Mouse (Mus musculus): ENCODE results near the gene Stk39. TPM values are rescaled to one million over a fixed set of nuclear protein-coding genes. Genes with fewer than 3 reads are reported as not detected.
A peak's percentile ranks its signal among the peaks of the same experiment; 100 is the strongest.

Stk39 gene
- total RNA-seq, 2 experiments from 2014 or later, result 63.8 to 79.7 TPM

- peak; percentile 18 to 45 for DNase-seq
Measured at GRCm38 (mm10) chr2:68463801-68464200, 8.3 kb downstream of the Stk39 start.

GRCm38 (mm10) chr2:68458115-68458514 lies 14.0 kb downstream of the Stk39 start:
- DNase-seq, result no peak

- DNase-seq, result no peak
Measured at GRCm38 (mm10) chr2:68457455-68458032, 14.5 kb downstream of the Stk39 start.

- DNase-seq, result no peak
Measured at GRCm38 (mm10) chr2:68456899-68457298, 15.2 kb downstream of the Stk39 start.

GRCm38 (mm10) chr2:68452379-68452778 lies 19.7 kb downstream of the Stk39 start:
- peak; percentile 80 to 90 for DNase-seq

- no peak for DNase-seq
Measured at GRCm38 (mm10) chr2:68448035-68448434, 24.0 kb downstream of the Stk39 start.

- peak; percentile 61 to 62 for DNase-seq
Measured at GRCm38 (mm10) chr2:68443141-68443540, 28.9 kb downstream of the Stk39 start.

- DNase-seq, result no peak
Measured at GRCm38 (mm10) chr2:68442113-68442717, 29.9 kb downstream of the Stk39 start.

- DNase-seq, result no peak
Measured at GRCm38 (mm10) chr2:68439614-68440013, 32.5 kb downstream of the Stk39 start.

- no peak for DNase-seq
Measured at GRCm38 (mm10) chr2:68437920-68438319, 34.1 kb downstream of the Stk39 start.

GRCm38 (mm10) chr2:68437216-68437615 lies 34.9 kb downstream of the Stk39 start:
- no peak for DNase-seq

GRCm38 (mm10) chr2:68436305-68436704 lies 35.8 kb downstream of the Stk39 start:
- peak; percentile 33 to 46 for DNase-seq

- no peak for DNase-seq
Measured at GRCm38 (mm10) chr2:68435494-68436255, 36.4 kb downstream of the Stk39 start.

GRCm38 (mm10) chr2:68434997-68435396 lies 37.1 kb downstream of the Stk39 start:
- DNase-seq, result no peak

- DNase-seq, result no peak
Measured at GRCm38 (mm10) chr2:68434576-68434975, 37.5 kb downstream of the Stk39 start.

GRCm38 (mm10) chr2:68433736-68434312 lies 38.2 kb downstream of the Stk39 start:
- DNase-seq, result no peak

GRCm38 (mm10) chr2:68432834-68433233 lies 39.2 kb downstream of the Stk39 start:
- DNase-seq, result no peak

- no peak for DNase-seq
Measured at GRCm38 (mm10) chr2:68431024-68431962, 40.8 kb downstream of the Stk39 start.

GRCm38 (mm10) chr2:68430493-68430892 lies 41.6 kb downstream of the Stk39 start:
- peak in 1 of 2 experiments; percentile 41 for DNase-seq

- no peak for DNase-seq
Measured at GRCm38 (mm10) chr2:68429436-68429835, 42.6 kb downstream of the Stk39 start.

GRCm38 (mm10) chr2:68426977-68427577 lies 45.0 kb downstream of the Stk39 start:
- DNase-seq, result no peak
